Mouse (Mus musculus): ENCODE measurements around the gene Snx27.
A peak's percentile ranks its signal among the peaks of the same experiment; 100 is the strongest.

Snx27 gene

GRCm38 (mm10) chr3:94567242-94567641 is 15.3 kb downstream of the Snx27 start:
- DNase-seq (ENCODE audit: low spot score in 2 of 2): no peak

DNA sequence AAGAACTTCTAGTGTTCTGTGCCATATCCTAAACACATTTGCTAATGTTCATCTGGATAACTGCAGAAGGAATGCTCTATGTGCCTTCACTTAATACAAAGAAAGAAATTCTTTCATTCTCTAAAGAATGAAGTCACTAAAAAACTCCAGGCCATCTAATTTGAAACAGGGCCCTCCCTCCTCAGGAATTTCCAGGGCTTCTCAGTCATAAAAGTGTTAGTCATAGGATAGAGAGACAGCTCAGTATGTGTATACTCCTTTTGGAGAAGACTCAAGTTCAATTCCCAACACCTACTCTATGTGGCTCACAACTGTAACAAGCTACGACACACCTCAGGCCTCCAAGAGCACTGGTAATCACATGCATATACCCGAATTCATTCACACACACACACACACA is 17.0 kb downstream of the Snx27 start:
- DNase-seq (ENCODE audit: low spot score in 2 of 2): no peak

DNA sequence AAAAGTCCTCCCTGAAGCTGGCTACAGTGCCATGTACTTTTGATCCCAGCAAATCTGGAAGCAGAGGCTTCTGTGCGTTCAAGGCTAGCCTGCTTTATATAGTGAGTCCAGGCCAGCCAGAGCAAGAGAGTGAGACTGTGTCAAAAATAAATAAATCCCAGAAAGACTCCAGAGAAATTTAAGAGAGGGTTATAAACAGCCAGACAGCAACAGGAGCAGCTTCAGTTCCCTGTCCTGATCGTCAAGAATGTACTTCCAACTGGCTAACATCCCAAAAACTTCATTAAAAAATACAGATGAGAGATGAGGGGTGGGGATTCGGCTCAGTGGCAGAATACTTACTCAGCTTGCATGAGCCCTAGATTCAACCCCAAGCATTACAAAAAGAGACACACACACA is 17.4 kb downstream of the Snx27 start:
- DNase-seq (ENCODE audit: low spot score in 2 of 2): no peak

GRCm38 (mm10) chr3:94564356-94565010 is 18.0 kb downstream of the Snx27 start:
- no peak for DNase-seq (ENCODE audit: low spot score in 2 of 2)

GRCm38 (mm10) chr3:94563163-94563562 is 19.4 kb downstream of the Snx27 start:
- DNase-seq (ENCODE audit: low spot score in 2 of 2): no peak

DNA sequence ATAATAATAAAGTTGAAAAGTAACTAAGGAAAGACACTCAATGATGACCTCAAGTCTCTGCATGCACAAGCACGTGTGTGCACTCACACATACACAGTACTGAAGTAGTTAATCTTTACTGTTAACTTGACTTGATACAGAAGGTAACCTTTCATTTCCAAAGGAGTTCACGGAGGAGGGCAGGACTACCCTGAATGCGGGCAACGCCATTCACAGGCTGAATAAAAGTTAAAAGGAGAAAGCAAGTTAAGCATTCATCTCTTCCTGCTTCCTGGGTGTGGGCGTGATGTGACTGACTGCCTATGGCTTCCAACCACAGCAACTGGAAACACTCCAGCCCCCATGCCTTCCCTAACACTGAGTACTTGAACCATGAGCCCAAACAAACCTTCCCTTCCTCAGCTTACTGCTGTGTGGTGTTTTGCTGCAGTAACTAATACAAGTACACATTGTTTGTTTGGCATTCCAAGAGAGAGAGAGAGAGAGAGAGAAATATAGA is 22.5 kb downstream of the Snx27 start:
- DNase-seq (ENCODE audit: low spot score in 2 of 2): no peak

GRCm38 (mm10) chr3:94549041-94549440 is 33.5 kb downstream of the Snx27 start:
- no peak for DNase-seq (ENCODE audit: low spot score in 2 of 2)

DNA sequence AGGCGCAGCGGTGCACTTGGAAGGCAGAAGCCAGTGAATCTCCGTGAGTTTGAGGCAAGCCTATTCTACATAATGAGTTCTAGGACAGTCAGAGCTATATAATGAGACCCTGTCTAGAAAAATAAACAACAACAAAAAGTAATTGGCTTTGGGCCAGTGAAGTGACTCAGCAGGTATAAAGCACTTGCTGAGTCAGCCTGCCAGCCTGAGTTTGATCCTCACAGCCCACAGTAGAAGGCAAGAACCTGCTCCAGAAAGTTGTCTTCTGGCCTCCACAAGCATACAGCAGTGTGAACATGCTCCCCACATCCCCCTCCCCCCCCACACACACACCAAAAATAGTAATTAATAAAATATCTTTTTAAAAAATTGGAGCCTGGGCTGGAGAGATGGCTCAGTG is 45.3 kb downstream of the Snx27 start:
- DNase-seq (ENCODE audit: low spot score in 2 of 2): no peak

DNA sequence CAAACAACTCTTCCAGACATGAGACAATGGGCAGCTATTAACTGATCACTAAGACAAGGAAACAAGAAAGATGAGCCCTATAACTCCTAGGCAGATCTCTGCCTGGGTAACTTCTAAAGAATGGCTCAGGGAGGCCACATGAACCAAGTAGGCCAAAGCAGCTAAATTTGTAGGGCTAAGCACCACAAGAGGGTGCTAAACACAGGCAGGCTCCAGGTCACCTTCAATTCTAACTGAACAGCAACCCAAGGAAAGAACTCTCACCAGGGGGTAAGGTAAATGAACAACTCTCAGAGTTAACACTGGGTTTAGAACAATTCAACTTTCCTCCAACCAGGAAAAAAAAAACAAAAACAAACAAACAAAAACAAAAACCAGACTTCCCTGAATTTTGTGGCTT is 48.5 kb downstream of the Snx27 start:
- peak; percentile 1 to 33 for DNase-seq (ENCODE audit: low spot score in 2 of 2)

GRCm38 (mm10) chr3:94526731-94527130 is 55.8 kb downstream of the Snx27 start:
- DNase-seq (ENCODE audit: low spot score in 2 of 2): no peak

- DNase-seq (ENCODE audit: low spot score in 2 of 2): no peak
Observed at GRCm38 (mm10) chr3:94506664-94507063, 75.9 kb downstream of the Snx27 start.

GRCm38 (mm10) chr3:94502243-94502642 is 80.3 kb downstream of the Snx27 start:
- DNase-seq (ENCODE audit: low spot score in 2 of 2): no peak

DNA sequence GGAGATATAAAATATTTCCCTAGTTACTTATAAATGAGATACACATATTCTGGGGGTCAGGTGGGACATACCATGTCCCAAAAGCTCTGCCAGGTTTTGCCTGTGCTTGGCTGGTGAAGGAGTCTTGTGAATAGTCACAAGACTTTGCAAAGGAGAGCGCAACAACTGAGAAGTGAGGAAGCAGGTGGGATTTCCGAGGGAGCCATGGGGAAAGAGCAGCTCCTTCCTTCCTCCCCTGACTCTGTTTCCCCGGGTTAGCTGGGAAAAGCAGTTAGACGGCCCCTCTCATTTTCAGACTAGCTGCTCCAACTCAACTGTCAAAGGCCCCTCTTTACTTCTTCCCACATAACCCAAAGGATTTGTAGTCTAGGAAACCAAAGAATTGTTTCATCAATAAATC is 85.4 kb downstream of the Snx27 start:
- DNase-seq (ENCODE audit: low spot score in 2 of 2): no peak

DNA sequence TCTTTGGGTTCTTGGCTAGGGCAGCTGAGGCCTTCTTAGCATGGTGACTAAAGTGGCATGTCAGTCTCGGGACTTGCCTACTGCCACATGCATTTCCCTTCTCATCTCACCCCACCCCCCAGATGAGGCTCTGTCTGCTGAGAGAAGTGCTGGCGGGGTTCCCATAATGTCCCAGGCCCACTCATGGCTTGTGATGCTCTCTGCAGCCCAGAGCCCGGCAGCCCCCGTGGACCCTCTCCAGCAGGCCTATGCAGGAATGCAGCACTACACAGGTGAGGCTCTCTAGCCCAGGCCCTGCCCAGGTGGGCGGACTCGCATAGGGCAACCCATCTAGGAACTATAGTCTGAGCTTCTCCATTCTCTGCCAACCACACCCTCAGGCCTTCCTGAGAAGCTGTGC is 94.9 kb downstream of the Snx27 start:
- no peak for DNase-seq (ENCODE audit: low spot score in 2 of 2)

DNA sequence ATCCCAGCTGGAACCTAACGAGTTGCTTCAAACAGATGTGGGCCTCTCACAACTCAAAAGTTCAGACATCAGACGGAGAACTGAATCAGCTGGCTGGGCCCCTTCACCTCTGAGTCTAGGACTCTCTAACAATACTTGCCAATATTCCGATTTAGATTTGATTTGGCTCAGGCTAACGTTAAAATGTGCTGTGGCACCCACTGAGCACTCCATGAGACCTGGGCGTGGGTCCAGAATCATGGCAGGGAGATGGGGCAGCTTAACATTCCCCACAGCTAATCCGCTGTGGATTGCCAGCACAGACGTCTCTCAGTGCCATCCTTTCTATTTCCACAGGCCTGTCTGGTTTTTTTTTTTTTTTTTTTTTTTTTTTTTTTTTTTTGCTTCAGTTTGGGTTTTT is 96.6 kb downstream of the Snx27 start:
- DNase-seq (ENCODE audit: low spot score in 2 of 2): no peak

- no peak for DNase-seq (ENCODE audit: low spot score in 2 of 2)
Observed at GRCm38 (mm10) chr3:94483790-94484439, 98.6 kb downstream of the Snx27 start.

GRCm38 (mm10) chr3:94482764-94483385 is 99.6 kb downstream of the Snx27 start:
- peak in 1 of 2 experiments; percentile 22 for DNase-seq (ENCODE audit: low spot score in 2 of 2)

DNA sequence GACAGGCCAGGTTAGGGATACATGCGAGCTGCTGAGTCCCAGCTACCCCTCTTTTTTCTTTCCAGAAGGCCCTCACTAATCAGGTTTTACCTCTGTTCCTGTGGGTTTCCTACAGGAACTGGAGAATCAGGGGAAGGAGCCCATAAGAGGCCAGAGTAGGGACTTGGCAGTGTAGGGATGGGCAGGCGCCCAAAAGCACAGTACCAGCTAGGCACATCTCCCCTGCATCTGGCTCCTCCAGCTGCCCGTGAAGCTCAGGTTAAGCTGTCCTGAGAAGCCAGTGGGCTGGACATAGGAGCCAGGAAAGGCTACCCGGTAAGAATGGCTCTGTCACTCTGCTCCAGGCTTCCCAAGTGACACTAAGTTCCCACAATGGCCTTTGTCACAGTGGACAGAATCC is 101.1 kb downstream of the Snx27 start:
- DNase-seq (ENCODE audit: low spot score in 2 of 2): no peak

DNA sequence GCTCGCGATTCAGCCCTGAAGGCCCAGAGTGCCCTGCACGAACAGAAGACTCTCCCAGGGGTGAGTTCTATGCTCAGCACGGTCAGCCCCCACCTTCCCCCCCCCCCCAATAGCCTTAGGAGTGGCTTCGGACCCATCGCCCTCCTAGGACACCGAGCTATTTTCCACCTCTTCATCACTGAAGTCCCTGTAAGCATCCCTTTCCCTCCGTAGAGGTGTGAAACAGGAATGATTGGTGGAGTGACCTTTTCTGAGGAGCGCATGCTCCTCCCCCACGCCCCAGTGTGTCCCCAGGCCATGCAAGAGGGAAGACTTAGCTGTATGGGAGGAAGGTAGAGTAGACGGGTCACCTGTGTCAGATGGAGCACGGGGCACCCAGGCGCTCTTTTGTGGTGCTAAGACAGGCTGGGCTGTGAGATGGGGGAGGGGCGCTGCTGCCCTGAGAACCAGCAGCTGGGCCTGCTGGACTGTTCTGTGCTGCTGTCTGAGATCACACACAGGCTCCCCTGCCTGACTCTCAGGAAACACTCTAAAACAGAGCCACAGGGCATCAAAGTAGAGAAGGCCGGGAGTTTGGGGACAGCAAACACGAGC is 102.1 kb downstream of the Snx27 start, which contains the start of gene Riiad1:
Gene Riiad1 (minus strand): TSS at position 51 of the 594 bp plus-strand sequence.
- DNase-seq (ENCODE audit: low spot score in 2 of 2): no peak

DNA sequence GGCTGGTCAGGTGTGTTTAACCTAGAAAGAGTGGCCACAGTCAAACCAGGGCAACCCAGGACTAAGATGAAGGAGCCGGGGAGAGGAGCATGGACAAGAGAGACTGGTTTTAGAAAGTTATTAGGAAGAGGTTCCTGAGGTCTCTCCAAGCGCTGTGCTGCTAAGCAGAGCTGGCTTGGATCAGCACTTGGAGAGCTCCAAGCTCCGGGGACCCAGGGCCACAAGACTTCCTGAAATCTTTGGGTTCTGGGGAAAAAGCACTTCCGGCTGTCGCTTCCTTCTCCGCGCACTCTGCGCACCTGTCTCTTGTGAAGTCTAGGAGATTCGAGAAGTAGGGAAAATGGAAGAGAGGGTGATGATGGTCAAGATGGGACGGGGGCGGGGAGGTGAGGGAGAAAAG is 103.0 kb downstream of the Snx27 start:
- DNase-seq (ENCODE audit: low spot score in 2 of 2): no peak

GRCm38 (mm10) chr3:94478591-94479169 is 103.8 kb downstream of the Snx27 start:
- DNase-seq (ENCODE audit: low spot score in 2 of 2): no peak

GRCm38 (mm10) chr3:94477981-94478422 is 104.5 kb downstream of the Snx27 start, which contains the start of gene Celf3:
Gene Celf3 (plus strand): TSS chr3:94478295.
- no peak for DNase-seq (ENCODE audit: low spot score in 2 of 2)
